Mouse (Mus musculus): ENCODE measurements around the gene Cyp2c54.
"Not testable (repeated sequence)": the region's sequence is repeated elsewhere in the genome, so short reads cannot be mapped to it uniquely, and the experiment has no call there.

Cyp2c54 gene

DNA sequence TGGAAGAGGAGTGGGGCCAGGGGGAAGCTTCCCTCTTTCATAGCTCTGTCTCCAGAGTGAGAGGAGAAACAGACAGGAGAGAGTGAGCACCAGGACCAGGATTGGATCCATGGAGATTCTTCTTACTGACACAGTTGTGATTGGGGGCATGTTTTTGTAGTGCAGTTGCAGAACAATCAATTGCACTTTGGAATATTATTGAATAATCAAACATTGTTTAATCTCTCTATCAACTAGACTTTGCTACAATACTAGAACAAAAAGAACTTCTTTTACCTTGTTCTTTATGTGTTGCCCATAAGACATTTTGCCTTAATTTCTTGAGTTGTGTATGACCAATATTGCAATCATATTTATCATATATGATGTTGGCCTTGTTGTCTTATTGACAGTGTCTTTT lies at the start of gene Cyp2c54:
Gene Cyp2c54 (minus strand): TSS at position 127 of the 400 bp plus-strand sequence.
- no peak for DNase-seq (ENCODE audit: low spot score in 2 of 2)

DNA sequence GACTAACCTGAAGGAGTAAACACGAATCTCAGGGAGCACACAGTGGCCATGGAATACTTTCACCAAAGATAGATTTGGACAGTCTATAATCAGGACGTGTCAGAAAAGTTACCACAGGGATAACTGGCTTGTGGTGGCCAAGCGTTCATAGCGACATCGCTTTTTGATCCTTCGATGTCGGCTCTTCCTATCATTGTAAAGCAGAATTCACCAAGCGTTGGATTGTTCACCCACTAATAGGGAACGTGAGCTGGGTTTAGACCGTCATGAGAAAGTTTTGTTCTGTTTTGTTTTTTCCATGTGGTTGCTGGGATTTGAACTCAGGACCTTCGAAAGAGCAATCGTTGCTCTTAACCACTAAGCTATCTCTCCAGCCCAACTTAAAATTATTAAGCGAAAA lies 46.0 kb upstream of the Cyp2c54 start:
- DNase-seq (ENCODE audit: low spot score in 2 of 2) = not testable (repeated sequence)

DNA sequence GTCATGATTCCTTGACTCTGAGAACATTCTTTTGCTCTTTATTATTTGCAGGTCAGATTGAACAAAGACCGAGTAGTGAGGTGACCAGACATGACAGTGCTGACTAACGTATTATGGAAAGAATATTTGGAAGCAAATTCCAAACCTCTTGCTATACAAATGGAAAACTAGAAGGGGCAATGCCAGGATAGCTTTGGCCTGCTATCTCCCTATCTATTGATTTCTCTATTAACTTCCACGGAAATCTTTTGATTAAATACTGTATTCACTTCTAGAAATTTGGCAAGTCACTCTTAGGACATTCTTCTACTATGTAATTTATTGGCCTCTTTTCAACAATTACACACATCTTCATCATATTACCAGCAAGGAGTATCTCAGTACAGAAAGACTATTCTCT lies 17.5 kb upstream of the Cyp2c54 start:
- no peak for DNase-seq (ENCODE audit: low spot score in 2 of 2)

DNA sequence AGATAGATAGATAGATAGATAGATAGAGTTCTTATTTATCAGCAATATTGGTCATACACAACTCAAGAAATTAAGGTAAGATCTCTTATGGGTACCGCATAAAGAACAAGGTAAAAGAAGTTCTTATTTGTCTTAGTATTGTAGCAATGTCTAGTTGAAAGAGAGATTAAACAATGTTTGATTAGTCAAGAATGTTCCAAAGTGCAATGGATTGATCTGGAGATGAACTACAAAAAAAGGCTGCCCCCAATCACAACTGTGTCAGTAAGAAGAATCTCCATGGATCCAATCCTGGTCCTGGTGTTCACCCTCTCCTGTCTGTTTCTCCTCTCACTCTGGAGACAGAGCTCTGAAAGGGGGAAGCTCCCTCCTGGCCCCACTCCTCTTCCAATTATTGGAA lies 15.8 kb upstream of the Cyp2c54 start, which contains the start of gene Cyp2c50:
Gene Cyp2c50 (plus strand): TSS at position 268 of the 400 bp plus-strand sequence.
- not testable (repeated sequence) for DNase-seq (ENCODE audit: low spot score in 2 of 2)

DNA sequence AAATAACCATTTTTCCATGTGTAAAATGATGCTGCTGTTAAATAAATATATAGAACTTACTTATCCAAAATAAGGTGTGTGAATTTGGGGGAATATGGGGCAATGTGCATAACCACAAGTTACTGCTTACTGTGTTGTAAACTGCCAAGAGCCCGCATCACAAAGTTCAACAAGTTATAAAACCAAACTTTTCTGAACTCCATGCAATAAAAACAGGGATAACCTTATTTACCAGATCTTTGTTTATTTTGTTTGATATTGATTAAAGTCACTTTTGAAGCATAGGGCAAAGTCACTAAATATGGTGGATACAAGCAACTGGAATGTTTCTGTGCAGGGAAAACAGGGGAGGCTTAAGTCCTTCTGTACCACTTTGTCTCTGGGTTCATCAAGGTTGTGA lies 14.8 kb upstream of the Cyp2c54 start:
- DNase-seq (ENCODE audit: low spot score in 2 of 2) = no peak

DNA sequence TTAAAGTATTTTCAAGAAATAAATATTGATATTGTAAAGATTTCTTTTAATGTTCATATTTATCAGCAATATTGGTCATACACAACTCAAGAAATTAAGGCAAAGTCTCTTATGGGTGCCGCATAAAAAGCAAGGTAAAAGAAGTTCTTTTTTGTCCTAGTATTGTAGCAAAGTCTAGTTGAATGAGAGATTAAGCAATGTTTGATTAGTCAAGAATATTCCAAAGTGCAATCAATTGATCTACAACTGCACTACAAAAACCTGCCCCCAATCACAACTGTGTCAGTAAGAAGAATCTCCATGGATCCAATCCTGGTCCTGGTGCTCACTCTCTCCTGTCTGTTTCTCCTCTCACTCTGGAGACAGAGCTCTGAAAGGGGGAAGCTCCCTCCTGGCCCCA lies 81.5 kb downstream of the Cyp2c54 start, which contains the start of gene Cyp2c37:
Gene Cyp2c37 (plus strand): TSS at position 285 of the 400 bp plus-strand sequence.
- not testable (repeated sequence) for DNase-seq (ENCODE audit: low spot score in 2 of 2)

DNA sequence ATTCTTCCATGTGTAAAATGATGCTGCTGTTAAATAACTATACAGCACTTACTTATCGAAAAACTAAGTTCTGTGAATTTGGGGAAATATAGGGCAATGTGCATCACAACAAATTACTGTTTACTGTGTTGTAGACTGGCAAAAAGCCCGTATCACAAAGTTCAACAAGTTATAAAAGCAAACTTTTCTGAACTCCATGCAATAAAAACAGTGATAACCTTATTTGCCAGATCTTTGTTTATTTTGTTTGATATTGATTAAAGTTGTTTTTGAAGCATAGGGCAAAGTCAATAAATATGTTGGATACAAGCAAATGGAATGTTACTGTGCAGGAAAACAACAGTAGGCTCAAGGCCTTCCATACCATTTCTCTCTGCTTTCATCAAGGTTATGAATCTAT lies 84.2 kb downstream of the Cyp2c54 start:
- DNase-seq (ENCODE audit: low spot score in 2 of 2) = no peak

All from frontal cortex, postnatal 14 days (tissue).